Mouse (Mus musculus): ENCODE data around the gene Cops6.

The Cops6 gene

GRCm38 (mm10) chr5:138160842-138161665, at the start of gene Cops6:
TSS of gene Cops6 (plus strand) at chr5:138161071.
- DNase-seq (ENCODE audit: low spot score in 2 of 2): peak; percentile 93 to 97

- DNase-seq (ENCODE audit: low spot score in 2 of 2): peak; percentile 82 to 90
Measured at GRCm38 (mm10) chr5:138116255-138117198, 44.3 kb upstream of the Cops6 start, which contains the start of gene Zscan21. TSS of gene Zscan21 (plus strand) at chr5:138116903.

- no peak for DNase-seq (ENCODE audit: low spot score in 2 of 2)
Measured at GRCm38 (mm10) chr5:138117199-138118015, 43.5 kb upstream of the Cops6 start.

- no peak for DNase-seq (ENCODE audit: low spot score in 2 of 2)
Measured at GRCm38 (mm10) chr5:138118041-138118440, 42.8 kb upstream of the Cops6 start.

- no peak for DNase-seq (ENCODE audit: low spot score in 2 of 2)
Measured at GRCm38 (mm10) chr5:138132425-138133064, 28.3 kb upstream of the Cops6 start.

- no peak for DNase-seq (ENCODE audit: low spot score in 2 of 2)
Measured at GRCm38 (mm10) chr5:138137257-138137656, 23.6 kb upstream of the Cops6 start.

GRCm38 (mm10) chr5:138137935-138138549, 22.8 kb upstream of the Cops6 start:
- DNase-seq (ENCODE audit: low spot score in 2 of 2): peak in 1 of 2 experiments; percentile 19

- DNase-seq (ENCODE audit: low spot score in 2 of 2): no peak
Measured at GRCm38 (mm10) chr5:138138585-138138984, 22.3 kb upstream of the Cops6 start.

GRCm38 (mm10) chr5:138154390-138154789, 6.5 kb upstream of the Cops6 start:
- DNase-seq (ENCODE audit: low spot score in 2 of 2): no peak

GRCm38 (mm10) chr5:138155443-138155976, 5.4 kb upstream of the Cops6 start, which contains the start of gene Zfp113:
TSS of gene Zfp113 (minus strand) at chr5:138155744.
- DNase-seq (ENCODE audit: low spot score in 2 of 2): peak; percentile 86 to 91

GRCm38 (mm10) chr5:138160224-138160762, 578 bp upstream of the Cops6 start:
- DNase-seq (ENCODE audit: low spot score in 2 of 2): no peak

GRCm38 (mm10) chr5:138163046-138163445, 2.2 kb downstream of the Cops6 start:
- no peak for DNase-seq (ENCODE audit: low spot score in 2 of 2)

- no peak for DNase-seq (ENCODE audit: low spot score in 2 of 2)
Measured at GRCm38 (mm10) chr5:138163610-138164009, 2.7 kb downstream of the Cops6 start.

GRCm38 (mm10) chr5:138165594-138165993, 4.7 kb downstream of the Cops6 start:
- no peak for DNase-seq (ENCODE audit: low spot score in 2 of 2)

GRCm38 (mm10) chr5:138170936-138171561, 10.2 kb downstream of the Cops6 start:
- peak; percentile 96 to 97 for DNase-seq (ENCODE audit: low spot score in 2 of 2)

- DNase-seq (ENCODE audit: low spot score in 2 of 2): peak; percentile 95
Measured at GRCm38 (mm10) chr5:138171695-138172491, 11.0 kb downstream of the Cops6 start, which contains the start of the genes Ap4m1 and Mcm7. TSS of gene Ap4m1 (plus strand) at chr5:138172002. TSS of gene Mcm7 (minus strand) at chr5:138172422.

- DNase-seq (ENCODE audit: low spot score in 2 of 2): no peak
Measured at GRCm38 (mm10) chr5:138173217-138173616, 12.3 kb downstream of the Cops6 start.

- peak; percentile 85 to 93 for DNase-seq (ENCODE audit: low spot score in 2 of 2)
Measured at GRCm38 (mm10) chr5:138186950-138187638, 26.2 kb downstream of the Cops6 start, which contains the start of the genes Taf6 and Cnpy4. TSS of gene Taf6 (minus strand) at chr5:138187451. TSS of gene Cnpy4 (plus strand) at chr5:138187485.

Measured in spleen, postnatal 4 days (tissue).